Mouse (Mus musculus) central nervous system, embryonic 14 days (tissue): ENCODE data around the gene Phyh. TPM values are rescaled to one million over a fixed set of nuclear protein-coding genes. Genes with fewer than 3 reads are reported as not detected.

Source experiments
- polyA plus RNA-seq: library from polyadenylated mRNA; depleted of rRNA; stranded (reverse); fragments of >200 nt; gene quantifications from 2 replicates; pipeline ENCODE4 v1.2.3, GENCODE M21; 2012; rRNA removed

Gene Phyh
- 26.5 and 32.7 TPM in 2 replicates for polyA plus RNA-seq

GRCm38 (mm10) chr2:4918860-4919739 lies at the start of gene Phyh:
Phyh (plus strand) TSS chr2:4919019.

GRCm38 (mm10) chr2:4881350-4882248 lies 37.2 kb upstream of the Phyh start, which contains the start of gene Sephs1:
Sephs1 (plus strand) TSS chr2:4881564.

GRCm38 (mm10) chr2:4975807-4976206 lies 57.0 kb downstream of the Phyh start, which contains the start of gene Ucma:
Ucma (plus strand) TSS chr2:4976122.

Other genes starting within 250 kb of the Phyh start
- gene Bend7, start 201.2 kb upstream of the Phyh start, polyA plus RNA-seq = 4.9 and 5.1 TPM in 2 replicates
- gene Sephs1, start 37.5 kb upstream of the Phyh start, polyA plus RNA-seq = 65.4 and 76.5 TPM in 2 replicates
- gene Ucma, start 57.1 kb downstream of the Phyh start, polyA plus RNA-seq = 0.81 and 3.4 TPM in 2 replicates
- gene Mcm10, start 93.8 kb downstream of the Phyh start, polyA plus RNA-seq = 14.7 and 17.8 TPM in 2 replicates
- 3.5 and 4.4 TPM in 2 replicates for gene Optn, start 145.0 kb downstream of the Phyh start, polyA plus RNA-seq
- 6.1 and 10.4 TPM in 2 replicates for gene Ccdc3, start 218.8 kb downstream of the Phyh start, polyA plus RNA-seq